Mouse (Mus musculus): ENCODE results near the gene Ttll4.

The Ttll4 gene

DNA sequence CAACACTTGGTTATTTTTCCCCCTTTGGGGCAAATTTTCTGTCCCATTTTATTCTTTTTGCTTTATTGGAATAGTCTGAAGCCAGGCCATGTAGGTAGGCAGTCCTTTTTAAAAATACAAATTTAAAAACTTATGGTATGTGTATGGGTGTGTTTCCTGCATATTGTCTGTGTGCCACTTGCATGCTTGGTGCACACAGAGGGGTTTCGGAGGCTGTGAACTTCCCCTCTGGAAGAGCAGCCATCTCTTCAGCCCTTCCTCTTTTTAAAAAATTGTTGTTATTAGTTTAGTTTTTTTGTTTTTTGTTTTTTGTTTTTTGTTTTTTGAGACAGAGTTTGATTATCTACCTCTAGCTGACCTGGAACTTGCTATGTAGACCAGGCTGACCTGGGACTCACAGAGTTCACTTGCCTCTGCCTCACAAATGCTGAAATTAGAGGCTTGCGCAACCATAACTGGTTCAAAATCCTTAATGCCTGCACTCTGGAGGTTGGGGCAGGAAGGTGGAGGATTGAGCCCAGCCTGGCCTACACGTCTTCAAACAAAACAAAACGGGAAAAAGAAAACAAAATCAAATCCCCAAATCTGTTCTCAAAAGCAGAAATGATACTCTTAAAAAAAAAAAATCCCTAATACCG, 51.0 kb downstream of the Ttll4 start:
- no peak for DNase-seq

DNA sequence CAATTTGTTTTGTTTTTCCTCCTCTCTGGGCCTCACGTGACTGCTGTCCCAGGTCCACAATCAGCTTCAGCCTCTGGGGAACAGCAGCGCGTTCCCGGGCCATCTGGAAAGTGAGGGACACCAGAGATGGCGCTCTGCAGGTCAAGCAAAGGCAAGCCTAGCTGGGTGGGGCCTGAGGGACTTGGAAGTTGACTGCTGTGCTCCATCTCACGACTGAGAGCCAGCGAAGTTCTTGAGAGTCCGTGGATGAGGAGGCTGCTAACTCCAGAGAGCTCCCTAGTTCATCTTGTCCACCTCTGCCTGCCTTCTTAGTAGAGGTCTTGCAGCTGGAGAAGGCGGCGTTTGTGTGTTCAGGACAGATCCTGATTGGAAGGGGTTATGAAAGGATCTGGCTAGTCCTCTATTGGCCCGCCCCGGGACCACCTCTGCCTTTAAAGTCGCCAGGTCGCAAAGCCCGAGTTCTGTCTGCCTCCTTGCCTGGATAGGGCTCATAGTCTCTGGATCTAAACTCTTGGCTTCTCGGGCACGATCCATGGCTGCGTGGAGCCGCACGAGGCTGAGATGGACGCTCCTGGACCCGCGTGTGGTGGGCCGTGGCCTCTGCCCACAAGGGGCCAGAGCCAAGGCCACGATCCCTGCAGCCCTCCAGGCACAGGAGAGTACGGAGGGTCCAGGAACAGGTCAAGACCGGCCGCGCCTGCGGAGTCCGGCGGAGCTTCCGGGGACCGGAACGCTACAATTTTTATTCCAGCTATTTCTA, 51.7 kb downstream of the Ttll4 start, which contains the start of gene Cyp27a1:
Cyp27a1 (plus strand) TSS at position 476 of the 760 bp plus-strand sequence.
- DNase-seq: peak; percentile 18 to 20

DNA sequence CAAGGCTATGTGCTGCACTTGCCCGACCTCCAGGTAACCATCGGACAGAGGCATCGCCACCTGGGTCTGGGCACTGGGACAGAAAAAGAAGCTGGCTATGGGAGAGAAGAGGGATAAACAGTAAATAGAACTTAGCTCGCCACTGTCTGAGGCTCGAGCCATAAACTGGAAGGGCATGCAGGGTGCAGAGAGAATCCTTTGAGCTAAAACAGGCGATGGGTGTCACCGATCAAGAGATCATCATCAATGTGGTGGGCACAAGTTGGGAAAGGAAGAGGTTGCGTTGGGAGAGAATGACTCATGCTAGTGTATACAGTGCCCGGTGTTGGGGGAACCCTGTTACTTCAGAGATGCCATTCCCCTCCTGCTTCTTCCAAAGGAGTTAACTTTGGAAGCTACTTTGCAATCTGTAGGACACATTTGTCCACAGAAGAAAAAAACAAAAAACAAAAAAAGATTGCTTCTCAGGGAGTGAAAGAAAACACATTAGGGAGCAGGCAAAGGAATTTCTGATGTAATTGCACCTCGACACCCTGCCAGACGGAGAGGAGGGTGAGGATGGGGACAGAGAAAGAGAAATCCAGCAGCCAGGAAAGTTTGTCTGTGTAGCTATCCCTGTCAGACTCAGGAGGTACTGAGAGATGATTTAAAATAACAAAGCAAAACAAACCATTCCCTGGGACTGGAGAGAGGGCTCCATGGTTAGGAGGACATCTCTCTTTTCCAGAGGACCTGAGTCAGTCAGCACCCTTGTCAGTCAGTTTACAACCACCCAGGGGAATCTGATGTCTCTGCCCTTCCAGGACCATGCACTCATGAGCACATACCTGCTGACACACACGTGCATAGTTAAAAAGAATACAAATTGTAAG, 52.5 kb downstream of the Ttll4 start:
- DNase-seq: peak in 1 of 2 experiments; percentile 6

DNA sequence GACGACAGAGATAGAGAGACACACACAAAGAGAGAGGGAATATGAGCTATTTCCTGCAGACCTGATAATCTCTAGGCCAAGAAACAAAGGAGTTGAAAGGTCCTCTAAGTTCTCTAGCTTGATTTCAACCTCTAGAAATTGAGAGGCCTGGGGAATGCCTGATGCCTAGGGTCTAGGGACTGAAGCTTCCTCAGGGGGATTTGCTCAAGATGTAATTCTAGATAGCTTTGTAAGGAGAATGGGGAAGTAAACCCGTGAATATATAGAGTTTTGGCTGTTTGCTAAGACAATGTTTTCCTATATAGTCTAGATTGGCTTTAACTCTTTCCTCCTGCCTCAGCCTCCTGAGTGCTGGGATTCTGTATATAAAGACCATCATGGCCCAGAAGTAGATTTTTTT, 53.4 kb downstream of the Ttll4 start:
- DNase-seq: no peak

DNA sequence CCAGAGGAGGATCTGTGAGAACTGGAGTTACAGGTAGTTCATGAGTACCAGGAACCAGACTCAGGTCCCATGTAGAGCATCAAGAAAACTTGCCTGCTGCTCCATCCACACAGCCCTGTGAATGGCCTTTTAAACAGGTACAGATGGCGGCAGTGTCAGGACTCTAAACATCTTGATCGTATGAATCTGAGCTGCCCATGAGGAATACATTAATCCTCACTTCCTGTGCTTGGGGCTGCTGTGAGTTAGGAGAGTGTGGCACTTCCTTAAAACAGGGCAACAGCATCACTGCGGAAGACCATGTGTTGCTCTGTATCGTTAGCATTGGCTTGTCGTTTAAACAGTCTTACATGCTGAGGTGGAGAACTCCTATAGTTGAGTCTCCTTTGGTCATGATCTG, 53.9 kb downstream of the Ttll4 start:
- no peak for DNase-seq

DNA sequence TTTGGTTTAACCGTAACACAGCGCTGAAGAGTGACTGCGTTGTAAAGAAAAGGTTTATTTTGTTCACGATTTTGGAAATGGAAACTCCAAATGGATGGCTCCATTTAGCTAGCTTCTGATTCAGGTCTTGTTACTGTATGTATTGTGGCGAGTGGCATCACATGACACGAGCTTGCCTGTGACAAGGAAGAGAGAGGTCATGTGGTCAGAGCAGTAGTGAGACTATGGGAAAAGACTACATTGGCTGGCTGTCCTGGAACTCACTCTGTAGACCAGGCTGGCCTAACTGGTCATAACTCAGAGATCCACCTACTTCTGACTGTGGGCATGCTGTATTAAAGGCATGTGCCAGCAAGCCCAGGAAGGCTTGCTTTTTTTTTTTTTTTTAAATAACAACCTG, 54.3 kb downstream of the Ttll4 start:
- DNase-seq: no peak

DNA sequence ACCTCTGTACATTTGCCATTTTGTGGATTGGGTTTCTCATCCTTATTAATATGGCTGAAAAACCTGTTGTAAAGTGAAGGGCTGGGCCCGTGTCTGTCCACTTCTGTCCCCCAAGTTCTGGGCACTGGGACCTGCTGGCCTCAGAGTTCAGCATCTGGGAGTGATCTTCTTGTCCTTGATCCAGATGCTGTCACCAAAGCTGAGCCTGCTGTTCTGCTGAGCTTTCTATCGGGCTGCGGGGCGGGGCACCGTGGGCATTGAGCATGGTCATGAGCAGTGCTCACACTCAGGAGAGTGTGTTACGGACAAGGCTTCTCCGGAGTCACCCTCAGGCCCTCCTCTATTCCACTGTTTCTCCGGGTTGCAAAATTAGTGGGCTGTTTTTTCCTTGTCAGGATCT, 56.6 kb downstream of the Ttll4 start:
- no peak for DNase-seq

DNA sequence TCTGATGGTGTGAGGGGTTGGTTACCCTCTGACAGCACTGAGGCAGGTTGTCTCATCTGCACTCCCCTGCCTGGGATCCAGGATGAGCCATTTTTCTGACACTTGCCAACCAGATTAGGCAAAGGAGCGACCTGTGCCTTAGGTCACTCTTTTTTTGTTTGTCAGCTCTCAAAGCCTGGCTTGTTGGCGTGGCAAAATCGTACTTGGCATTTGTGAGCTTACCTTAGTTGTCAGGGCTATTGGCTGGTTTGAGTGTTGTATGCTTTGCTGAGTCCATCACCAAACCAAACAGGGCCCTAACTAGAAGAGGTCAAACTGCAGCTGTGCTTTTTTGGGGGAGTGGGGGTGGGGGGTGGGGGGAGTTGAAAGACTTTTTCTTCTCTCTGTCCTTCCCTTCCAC, 57.7 kb downstream of the Ttll4 start:
- DNase-seq: no peak

DNA sequence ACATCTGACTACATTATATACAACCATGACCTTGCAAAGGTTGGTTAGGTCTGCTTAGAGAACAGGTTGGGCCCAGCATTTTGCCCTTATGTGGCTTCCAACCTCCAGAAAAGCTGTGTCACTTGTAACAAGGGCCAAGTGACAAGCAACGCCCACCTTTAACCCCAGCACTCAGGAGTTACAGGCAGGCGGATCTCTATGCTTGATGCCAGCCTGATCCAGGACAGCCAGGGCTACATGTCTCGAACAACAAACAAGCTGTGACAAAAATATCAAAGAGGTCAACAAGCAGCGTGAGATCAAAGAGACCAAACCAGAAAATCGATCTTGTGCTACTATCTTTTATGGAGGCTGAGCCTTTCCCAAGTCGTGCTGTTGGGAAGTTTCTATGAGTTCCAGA, 60.1 kb downstream of the Ttll4 start:
- DNase-seq: no peak

DNA sequence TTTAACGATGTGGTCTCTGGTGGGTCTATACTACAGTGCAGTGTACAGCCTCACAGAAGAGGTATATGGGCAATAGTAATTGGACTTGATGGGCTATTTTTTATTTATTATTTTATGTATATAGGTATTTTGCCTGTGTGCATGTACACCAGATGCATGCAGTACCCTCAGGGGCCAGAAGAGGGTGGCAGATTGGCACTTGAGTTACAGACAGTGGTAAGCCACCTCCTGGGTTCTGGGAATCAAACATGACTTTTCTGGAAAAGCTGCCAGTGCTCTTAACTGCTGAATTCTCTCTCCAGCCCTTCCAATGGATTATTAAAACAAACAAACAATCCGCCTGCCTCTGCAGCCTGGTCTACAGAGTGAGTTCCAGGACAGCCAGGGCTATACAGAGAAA, 62.2 kb downstream of the Ttll4 start:
- peak; percentile 8 to 53 for DNase-seq

DNA sequence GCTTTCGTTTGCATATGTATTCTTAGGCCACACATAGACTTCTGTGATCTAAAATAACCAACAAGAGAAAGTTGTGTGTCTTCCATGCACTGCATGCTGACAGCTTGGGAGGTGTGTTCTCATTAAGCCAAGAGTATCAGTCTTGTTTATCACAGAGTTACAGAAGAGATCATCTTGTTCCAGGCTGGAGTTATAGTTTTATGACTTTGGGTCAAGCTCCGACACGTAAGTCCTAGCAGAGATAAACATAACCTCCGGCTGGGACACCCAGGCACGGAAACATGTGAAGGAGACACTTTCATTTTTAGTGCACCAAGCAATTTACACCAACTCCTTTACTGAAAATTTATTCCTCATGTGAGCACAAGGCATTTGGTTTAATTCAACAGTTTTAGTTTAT, 64.6 kb downstream of the Ttll4 start:
- no peak for DNase-seq

DNA sequence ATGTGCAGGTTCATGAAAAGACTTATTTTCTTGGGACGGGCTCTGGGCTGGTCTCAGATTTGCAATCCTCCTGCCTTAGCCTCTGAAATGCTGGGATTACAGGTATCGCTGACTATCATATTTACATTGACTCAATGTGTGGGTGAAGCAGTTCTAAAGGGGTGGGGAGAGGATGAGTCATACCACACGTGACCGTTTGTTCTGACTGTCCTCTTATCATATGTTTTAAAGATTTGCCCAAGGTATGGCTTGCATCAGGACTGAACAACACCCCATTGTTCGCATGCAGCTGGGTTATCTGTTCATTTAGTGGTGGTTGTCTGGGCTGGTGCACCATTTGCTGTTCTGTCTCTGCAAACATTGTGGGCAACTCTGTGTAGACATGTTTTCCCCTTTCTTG, 65.1 kb downstream of the Ttll4 start:
- DNase-seq: no peak

DNA sequence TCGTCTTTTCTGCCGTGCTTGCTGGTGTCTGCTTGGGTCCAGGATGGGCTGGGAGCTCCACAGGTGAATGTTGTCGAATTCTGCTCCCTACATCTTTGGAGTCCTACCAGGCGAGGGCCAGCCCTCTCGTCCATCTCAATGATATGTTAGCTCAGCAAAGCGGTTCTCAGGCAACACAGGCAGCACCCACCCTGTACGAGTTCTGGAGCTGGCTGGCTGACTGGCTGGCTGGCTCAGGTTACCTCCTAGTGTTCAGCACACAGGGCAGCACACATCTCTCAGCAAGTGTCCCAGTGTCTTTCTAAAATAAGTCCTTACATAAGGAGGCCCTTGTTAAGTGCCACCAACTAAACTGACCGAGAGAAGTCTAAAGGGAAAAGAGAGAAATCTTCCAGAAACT, 66.9 kb downstream of the Ttll4 start:
- DNase-seq: no peak

DNA sequence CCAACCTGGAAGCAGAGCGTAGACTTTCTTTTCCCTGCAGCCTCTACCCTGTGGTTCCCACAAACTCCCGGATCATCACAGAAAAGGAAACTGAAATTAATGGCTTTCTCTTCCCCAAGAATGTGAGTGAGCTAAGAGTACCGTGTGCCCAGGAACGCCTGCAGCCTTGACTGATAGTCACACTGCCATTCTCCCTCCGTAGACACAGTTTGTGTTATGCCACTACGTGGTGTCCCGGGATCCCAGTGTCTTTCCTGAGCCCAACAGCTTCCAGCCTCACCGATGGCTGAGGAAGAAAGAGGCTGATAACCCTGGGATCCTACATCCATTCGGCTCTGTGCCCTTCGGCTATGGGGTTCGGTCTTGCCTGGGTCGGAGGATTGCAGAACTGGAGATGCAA, 75.4 kb downstream of the Ttll4 start:
- no peak for DNase-seq

DNA sequence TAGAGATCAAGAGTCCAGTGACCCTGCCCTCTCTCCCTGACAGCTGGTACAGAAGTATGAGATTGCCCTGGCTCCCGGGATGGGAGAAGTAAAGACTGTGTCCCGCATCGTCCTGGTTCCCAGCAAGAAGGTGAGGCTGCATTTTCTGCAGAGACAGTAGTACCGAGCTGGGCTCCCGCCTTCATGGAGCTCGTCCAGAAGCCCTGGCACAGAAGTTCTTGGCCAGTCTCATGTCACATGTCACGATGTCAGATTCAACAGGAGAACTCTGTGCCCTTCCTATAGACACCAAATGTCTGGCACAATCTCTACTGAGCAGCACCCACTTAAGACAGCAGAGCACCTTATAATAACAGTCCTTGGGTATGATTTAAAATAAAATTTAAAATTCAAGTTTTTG, 76.0 kb downstream of the Ttll4 start:
- peak; percentile 37 to 44 for DNase-seq

DNA sequence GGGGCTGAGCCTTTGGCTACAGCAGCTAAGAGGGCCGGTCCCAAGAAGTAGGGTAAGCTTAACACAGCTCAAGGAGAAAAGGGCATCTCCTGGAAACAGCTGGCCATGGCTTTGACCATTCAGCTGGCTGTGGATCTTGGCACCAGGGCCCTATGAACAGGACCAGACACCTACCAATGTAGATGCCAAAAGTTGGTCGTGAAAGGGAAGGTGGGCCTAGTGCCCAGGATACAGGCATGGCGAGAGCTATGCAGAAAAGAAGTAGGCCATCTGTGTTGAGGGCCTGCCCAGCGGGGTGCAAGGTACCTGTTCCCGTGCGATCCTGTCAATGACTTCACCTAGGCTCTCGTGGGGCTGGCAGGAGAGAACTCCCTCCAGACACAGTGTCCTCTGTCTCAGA, 79.3 kb downstream of the Ttll4 start:
- peak; percentile 35 to 62 for DNase-seq

DNA sequence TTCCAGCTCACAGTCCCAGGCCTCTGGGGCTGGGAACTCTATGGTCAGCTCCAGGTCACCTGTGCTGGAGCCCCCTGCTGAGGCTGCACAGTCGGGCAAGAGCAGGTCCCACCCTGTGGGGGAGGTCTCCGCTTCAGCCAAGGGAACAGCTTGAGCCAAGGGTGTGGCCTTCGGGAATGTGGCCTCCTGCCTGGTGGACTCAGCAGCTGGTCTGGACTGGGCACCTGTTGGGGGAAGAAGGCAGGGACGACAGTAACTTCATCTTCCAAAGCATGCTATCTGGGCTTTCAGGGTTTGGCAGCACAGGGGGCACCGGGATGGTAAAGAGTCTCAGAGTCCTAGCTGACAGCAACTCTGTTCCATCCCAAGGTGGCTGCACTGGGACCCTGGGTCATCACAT, 85.8 kb downstream of the Ttll4 start:
- DNase-seq: no peak

DNA sequence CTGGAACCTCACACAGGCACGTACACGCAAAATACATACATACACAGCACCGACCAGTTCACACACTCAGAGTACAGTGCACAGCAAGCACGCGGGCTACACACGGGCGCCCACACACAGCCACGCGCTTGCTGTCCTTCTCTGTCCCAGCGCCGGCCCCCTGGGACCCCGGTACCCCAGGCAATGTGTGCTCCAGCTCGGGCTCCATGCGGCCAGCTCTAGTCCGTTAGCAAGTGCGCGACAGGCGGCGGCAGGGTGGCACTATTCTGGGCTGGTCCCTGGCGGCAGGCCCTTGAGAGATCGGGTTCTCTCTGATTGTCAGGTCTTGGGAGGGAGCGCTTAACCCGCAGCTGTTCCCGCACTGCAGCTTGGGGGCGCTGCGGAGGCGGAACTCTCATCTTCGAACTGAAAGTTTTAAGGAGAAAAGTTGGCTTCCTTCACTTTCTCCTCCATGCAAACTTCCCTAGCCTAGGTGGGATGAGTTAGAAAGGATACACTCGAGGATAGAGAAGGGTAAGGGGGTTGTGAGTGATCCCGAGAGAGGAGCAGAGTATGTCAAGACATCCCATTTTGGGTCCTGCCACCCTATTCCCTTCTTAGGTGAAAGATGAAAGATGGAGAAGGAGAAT, 87.2 kb downstream of the Ttll4 start, which contains the start of gene Prkag3:
Prkag3 (minus strand) TSS at position 579 of the 629 bp plus-strand sequence.
- peak; percentile 15 to 56 for DNase-seq

DNA sequence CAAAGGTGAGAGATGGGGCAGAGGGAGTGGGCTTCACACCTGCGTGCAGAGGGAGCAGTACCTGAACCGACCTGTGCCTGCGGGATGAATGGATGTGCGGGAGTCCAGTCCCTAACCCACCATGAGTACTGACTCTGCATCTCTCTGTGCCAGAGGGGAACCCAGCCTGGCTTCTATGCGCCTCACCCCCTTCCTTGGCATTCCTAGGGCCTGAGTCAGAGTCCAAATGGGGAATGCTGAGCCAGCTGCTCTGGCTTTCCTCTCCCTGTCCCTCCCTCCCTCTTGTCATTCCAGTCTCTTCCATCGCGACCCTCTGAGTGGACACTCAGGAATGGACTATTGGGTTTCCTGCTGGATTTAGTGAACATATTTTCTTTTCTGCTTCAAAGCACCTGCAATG, 87.8 kb downstream of the Ttll4 start:
- DNase-seq: no peak

DNA sequence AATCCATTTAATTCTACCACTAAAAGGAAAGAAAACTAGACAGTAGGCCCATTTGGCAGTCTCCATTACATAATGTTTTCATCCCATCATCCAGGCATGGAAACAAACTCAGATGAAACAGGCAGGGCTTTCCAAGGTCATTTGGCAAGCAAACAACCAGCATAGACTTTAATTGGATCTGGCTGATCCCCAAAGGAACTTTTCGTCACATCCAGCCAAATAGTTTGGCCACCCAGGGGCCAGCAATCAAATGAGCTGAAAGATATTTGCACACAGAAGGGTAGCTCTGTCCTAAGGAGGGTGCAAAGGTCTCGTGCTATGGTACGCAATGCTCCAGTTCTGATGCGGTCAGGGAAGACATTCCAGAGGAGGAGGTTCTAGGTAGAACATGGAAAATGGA, 89.1 kb downstream of the Ttll4 start:
- no peak for DNase-seq

DNA sequence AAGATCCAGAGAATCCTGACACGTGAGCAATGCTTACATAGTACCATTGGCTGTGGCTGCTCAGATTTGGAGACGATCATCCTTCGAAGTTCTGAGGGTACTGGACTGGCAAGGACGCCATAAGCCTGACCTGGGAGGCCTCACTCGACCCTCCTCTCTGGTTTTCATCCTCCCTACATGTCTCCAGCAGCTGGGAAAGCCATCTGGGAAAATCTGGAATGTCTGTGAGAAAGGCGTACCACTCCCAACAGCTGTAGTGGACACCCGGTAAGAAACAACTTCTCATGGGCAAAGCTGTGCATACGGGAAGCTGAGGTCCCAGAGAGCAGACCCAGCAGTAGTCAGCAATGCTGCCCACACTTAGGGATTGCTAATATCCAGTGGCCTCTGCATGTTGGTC, 90.6 kb downstream of the Ttll4 start:
- DNase-seq: no peak

DNA sequence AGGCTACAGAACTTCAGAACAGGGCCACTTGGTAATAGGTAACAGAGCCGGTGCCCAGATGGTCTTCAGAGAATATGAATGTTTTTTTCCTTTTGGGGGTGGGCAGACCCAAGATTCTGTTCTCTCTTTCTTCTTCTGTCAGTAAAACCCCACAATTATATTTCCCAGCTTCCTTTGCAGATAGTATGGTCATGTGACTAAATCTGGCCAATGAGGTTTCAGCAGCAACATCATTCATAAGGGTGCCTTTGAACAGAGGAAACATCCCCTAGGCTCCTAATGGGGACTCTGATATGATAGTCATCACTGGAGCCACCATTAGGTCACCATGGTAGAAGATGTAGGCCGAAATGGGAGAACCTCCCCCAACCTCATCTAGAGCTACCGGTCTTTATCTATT, 91.3 kb downstream of the Ttll4 start:
- no peak for DNase-seq

Measured in cerebellum, postnatal 14 days (tissue).